Mouse (Mus musculus) left cerebral cortex, adult 8-10 months (tissue): ENCODE measurements around the gene Asb13. TPM values are rescaled to one million over a fixed set of nuclear protein-coding genes. Genes with fewer than 3 reads are reported as not detected.
A peak's percentile ranks its signal among the peaks of the same experiment; 100 is the strongest.

Source experiments
- DNase-seq, 2 experiments: peaks; one replicate each; pipeline ENCODE4 v3.0.0; 2022; ENCODE audit warnings: low spot score in 2 of 2
- total RNA-seq, 4 experiments: library from RNA; stranded (reverse); gene quantifications; 2 replicates each; pipeline ENCODE4 v1.2.4; 2022

Asb13 gene
- 10 to 100 TPM; 41.9 to 50.4 (median 47.5) TPM for total RNA-seq

DNA sequence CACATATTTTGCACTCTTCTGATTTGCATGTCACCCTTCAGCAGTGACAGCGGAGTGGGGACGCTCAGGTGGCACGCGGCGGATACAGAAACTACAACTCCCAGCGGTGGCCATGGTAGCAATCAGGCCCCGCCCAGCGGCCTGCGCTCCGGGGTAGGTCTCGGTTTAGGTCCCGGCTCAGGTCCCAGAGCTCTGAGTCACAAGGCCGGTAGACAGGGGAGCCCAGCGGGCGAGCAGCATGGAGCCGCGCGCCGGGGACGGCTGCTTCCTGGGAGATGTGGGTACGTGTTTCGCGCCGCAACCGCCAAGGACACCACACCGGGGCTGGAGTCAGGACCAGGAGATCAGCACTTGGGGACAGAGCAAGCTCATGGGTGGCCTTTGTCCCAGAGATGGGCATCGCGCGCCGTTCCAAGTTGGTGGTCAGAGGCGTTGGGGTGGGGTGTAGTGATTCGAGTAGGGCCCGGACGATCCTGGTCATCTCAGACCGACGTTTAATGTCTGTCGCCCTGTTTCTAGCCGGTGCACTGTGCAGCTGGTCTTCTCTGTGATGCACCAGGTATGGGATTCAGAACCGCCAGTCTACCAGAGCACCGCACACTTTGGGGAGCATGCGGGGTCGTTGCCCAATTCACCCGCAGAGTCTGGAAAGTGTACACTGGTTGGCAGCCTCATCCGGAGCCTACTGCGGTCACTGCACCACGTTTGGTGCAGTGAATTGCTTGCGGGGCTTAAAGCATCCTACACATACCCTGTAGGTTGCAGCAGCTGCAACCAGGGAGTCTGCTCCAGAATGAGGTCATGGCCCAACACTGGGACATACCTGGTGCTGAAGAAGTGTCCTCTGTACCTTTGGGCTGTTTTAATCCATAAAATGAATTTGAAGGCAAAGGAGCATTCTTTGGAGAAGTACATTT is at the start of gene Asb13:
Asb13 (plus strand) TSS at position 138 of the 917 bp plus-strand sequence.
- DNase-seq = peak; percentile 67 to 85

DNA sequence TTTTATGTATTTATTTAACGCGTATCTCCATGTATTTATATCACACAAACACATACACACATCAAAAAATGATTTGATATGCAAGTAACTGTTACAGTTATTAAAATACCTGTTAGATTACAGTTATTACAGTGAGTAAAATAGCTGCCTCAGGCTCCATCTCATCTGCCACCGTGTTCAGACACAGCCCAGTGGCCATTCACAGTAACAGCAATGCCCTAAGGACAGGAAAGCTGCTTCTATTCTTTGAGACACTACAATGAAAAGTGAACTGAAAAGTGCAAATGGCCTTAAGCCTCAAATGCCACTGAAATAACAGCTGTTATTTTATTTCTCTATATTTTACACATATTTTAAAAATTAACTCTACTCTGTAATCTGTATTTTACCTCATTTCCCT is 43.0 kb upstream of the Asb13 start:
- no peak for DNase-seq

DNA sequence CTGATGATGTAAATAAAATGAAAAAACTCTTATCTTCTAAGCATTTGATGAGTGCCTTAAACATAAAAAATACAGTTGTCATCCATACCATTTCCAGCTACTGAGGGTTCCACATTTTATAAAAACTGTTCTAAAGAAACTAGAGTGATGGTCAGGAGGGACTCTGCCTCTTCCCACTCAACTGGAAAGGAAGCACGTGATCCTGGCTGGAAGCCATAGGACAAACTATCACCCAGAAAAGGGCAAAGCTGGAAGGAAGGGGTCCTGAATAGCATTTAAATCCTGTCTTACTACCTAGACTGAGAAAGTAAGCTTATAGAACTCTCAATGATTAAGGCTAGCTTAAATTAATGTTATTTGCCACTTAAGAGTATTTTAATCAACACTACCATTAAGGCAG is 39.5 kb upstream of the Asb13 start:
- no peak for DNase-seq

DNA sequence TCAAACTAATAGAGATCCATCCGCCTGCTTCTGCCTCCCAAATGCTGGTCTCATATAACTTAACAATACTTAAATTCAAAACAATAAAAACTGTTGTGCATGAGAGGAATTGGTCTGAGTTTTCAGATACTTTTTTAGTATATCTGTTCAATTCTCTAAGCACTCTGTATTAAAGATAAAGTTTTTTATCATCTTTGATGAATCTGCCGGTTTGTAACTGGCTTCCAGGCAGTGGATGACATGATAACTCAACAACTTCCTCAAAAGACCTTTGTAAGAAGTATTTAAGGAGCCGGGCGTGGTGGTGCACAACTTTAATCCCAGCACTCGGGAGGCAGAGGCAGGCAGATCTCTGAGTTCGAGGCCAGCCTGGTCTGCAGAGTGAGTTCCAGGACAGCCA is 37.6 kb upstream of the Asb13 start:
- no peak for DNase-seq

DNA sequence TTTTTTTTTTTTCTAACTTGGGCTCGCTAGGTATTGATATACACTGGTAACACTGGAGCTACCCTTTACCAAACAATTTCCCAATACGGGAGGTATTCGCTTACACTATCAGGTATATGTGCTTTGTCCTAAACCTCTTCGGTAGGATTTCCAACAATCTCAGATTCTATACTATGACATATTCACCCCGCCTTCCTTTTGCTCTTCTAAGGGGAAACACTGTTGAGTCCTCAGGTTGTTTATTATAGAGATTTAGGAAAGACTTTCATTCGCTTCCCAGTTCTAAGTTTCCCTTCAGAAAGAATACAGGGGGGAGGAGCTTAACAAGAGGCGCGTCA is 24.1 kb upstream of the Asb13 start:
- no peak for DNase-seq

DNA sequence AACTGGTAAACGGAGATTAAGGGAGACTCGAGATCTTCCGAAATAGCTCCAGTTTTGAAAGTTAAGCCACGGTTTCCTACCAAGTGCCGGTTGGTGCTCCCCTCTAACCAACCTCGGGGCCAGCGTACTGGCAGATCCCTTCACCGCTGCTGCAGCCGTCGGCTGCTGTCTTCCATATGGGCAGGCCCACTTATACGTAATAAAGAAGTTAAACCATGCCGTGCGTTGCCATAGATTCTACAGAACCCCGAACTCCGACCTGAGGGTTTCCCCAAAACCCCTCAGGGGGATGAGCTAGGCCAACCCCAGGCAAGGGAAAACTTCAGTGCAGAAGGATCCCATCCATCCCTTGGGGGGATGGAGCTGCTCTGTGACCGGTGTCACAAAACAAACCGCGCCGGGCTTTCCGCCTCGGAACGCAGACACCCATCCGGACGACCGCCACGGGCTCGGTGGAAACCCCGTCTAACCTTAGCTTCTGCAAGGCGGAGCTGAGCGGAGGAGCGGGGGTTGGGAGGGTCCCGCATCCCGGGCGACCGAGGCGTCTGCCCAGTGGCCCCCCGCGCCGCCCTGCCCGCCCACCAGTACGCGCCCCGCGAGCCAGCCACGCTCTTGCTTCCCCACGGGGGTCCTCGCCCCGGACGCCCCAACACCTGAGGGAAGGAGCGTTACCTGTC is 23.6 kb upstream of the Asb13 start:
- no peak for DNase-seq

DNA sequence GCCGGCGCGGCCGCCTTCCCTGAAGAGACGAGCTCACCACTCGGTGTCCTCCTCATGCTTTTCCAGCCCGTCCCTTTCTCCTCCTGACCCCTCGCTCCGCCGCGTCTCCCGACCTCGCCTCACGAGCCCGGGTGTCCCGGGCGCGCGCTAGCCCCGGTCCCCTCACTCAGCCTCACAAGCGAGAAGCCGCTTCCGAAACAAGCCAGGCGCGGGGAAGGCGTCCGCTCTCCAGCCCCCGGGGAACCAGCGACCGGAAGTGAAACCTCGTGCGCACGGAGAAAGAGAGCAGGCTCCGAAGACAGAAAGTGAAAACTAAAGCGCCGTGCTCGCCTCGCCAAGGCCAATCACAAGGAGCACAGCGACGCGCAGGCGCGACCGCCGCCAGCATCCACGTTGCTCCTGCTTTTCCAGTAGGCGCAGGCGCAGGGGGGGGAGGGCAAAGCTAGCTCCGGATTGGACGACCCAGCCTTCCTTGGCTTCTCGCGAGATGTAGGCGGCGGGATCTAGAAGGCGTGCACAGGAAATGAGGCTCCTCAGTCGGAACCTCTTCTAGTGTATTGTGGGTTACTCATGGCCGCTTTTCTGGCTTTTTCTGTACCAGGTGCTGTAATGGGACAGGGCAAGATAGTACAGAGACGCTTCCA is 22.9 kb upstream of the Asb13 start, which contains the start of gene Fam208b:
Fam208b (minus strand) TSS at position 314 of the 644 bp plus-strand sequence.
- DNase-seq = peak; percentile 89 to 99

DNA sequence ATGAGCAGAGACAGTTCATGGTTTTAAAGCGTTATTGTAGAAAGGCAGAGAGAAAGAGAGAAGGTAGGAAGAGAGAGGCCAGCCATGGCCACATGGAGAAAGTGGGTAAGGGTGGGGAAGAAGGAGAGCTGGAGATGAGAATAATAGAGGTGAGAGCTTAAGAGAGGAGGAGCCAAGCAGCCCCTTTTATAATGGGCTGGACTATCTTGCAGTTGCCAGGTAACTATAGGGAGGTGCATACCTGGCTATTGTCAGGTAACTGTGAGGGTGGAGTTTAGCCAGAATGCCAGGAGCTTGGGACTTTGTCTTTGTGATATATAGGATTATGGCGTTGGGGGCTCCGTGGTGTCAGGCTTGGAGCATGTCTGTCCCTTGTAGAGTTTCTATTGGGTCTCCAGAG is 6.7 kb upstream of the Asb13 start:
- DNase-seq = no peak

DNA sequence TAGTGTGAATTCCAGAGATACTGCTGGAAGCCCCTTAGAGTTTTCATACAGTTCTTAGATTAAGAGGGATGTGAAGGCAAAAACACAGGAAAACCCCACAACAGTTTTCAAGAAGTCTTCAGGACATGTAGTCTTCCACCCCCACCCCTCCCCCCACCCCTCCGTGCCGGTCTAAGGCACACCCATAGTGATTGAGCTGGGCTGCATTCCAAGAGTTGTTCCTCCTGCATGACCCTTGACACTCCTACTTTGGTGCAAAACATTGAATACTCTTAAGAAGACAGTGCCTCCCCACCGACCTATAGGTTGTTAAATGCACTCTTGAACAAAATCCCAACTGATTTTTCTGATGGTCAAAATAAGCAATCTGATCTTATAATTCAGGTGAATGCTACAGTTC is 5.7 kb upstream of the Asb13 start:
- no peak for DNase-seq

DNA sequence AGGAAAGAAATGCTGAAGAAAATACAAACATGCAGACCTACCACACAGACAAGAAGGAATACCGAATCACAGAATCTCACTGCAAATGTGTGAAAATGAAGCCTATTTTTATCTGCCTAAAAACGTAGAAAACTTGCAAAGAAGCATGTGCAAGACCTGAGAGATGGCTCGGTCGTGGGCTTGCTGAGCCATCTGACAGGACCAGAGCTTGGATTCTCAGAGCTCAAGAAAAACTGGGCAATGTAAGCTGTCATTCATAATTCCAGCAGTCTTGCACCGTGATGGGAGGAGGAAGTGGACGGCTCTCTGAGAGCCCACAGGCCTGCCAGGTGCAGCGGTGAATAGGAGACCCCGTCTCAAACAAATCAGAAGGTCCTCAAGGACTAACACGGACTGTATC is 1.3 kb upstream of the Asb13 start:
- DNase-seq = no peak

DNA sequence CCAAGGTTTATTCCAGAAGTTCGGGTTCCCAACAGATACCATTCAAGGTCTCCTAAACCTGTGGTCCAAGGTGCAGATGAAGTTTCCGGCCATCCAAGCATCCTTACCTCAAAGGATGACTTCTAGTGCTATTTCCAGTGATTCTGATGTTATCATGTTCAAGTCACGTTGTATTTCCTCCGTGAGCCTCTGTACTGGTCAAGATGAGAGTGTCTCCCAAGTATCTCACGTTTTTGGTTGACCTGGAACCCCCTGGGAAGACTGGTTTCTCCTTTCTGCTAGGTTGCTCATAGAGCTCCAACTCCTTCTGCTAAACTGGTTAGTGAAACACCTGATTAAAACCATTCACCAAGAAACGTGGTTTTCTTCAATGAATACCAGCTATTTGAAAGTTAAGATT is 701 bp upstream of the Asb13 start:
- no peak for DNase-seq

DNA sequence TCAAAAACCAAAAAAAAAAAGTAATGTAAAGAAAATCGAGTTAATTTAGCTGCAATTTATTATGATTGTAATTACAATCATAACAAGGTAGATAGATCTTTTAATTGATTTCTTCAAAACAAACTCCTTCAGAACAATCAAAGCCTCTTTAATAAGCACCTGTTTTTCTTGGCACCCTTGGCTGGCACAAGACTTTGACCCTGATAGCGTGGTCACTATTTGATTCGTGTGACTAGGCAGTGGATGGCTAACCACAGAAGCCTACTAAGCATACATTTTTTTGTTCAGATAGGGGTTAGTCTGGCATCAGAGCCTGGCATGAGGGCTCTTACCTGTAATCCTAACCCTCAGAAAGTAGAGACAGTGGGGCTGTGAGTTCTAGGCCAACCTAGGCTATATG is 1.2 kb downstream of the Asb13 start:
- no peak for DNase-seq

DNA sequence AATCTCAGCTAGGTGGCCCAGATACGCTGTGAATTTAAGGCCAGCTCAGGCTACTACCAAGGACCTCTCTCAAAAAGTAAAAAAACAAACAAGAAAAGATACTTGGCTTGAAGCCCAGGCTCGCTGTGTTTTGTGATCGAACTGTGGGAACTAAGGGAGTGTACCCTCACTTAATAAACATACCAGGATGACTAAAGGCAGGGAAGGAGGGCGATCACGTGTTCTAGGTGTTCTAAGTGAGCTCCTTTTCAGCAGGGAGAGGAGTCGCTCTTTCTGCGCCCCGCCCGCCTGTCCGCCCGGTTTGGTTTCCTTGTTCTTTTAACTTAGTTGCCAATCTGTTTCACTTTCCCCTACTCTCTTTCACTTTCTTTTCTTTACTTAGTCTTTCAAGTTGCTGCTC is 3.0 kb downstream of the Asb13 start:
- no peak for DNase-seq

DNA sequence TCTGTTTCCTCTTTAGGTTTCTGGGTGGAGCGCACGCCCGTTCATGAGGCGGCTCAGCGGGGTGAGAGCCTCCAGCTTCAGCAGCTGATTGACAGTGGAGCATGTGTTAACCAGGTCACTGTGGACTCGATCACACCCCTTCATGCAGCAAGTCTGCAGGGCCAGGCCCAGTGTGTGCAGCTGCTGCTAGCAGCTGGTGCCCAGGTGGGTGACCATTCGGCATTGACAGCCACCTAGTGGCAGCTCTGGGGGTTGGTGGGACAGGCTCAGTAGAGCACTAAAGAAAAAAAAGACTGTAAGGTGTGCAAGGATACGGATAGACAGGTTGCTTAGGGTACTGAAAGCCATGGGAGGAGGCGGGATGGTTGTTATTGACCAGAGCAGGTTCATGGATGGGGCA is 8.2 kb downstream of the Asb13 start:
- DNase-seq = no peak

DNA sequence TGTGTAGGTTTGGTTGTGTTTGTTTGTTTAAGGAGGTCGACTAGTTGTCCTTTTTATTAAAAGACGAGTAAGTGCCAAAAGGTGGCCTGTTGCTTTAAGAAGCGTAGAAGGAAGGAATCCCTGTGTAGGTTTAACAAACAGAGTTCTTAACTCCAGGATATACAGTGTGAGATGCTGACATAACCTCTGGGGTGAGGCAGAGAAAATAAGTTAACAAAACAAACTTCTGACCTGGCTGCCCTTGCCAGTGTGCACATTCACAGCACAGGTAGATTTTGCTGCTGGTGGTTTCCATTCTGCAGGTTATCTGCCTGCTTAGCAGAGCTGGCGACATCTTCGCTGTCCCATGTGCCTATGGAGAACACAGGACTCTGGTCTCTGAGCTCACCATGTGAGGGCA is 8.7 kb downstream of the Asb13 start:
- DNase-seq = no peak

DNA sequence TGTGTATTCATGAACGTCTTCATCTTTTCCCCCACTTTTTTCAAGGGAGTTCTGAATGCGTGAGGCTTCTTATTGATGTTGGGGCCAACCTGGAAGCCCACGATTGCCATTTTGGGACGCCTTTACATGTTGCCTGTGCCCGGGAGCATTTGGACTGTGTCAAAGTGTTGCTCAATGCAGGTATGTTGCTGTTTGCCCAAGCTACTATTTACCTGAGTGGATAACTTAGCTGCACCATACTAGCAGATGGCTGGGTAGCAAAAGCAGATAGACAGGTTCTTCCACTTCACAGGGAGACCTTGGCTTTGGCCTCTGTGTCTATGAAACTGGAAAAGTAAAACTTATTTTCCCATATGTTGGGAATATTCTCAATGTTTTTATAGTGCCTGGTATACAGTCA is 11.0 kb downstream of the Asb13 start:
- DNase-seq = no peak

DNA sequence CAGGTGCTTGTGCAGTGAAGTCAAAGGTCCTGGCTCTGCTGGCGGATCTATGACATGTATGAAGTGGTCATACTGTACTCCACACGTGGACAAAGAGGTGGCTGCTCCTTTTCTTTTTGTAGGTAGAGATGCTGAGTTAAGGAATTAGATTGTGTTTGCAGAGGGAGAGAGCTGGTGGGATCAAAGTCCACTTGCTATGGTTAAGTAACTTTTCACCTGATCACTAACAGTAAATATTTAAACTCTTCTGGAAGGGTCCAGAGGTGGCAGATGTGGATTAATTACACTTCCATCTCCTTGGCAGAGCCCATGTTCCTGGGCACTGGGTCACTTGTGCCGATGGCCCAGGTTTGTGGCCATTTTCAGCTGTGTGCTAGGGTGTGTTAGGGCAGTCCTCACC is 12.1 kb downstream of the Asb13 start:
- no peak for DNase-seq

DNA sequence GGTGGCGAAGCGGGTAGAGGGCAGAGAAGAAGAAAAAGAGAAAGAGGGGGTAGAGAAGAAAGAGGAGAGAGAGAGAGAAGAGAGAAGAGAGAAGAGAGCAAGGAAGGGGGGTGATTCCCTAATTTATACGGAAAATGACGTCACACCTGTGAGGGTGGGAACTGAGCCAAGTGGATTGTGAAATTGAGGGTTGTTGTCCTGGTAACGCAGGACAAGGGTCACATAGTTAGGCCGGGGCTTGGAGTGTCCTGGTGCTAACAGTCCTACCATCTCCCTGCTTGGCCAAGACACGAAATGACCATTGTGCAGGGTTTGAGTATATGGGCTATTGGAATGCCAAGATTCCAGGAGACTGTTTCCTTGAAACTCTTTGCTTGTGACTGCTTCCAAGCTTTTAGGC is 12.7 kb downstream of the Asb13 start:
- DNase-seq = no peak

DNA sequence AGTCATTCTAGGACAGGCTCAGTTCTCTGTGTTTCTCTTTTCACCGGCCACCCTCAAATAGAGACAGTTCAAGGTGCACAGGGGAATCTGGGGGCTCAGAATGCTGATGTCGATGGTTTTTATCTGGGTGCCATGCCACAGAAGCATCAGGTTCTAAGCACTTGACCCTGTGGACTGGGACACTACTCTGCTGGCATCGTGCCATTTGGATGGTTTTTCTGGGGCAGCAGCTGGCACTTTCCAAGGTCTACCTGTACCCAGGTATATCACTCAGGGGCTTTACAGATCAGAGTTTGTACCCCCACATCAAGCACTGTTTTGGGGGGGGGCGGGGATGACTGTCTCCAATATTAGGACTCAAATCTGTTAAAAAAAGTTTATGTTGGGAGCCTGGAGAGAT is 16.7 kb downstream of the Asb13 start:
- DNase-seq = no peak

DNA sequence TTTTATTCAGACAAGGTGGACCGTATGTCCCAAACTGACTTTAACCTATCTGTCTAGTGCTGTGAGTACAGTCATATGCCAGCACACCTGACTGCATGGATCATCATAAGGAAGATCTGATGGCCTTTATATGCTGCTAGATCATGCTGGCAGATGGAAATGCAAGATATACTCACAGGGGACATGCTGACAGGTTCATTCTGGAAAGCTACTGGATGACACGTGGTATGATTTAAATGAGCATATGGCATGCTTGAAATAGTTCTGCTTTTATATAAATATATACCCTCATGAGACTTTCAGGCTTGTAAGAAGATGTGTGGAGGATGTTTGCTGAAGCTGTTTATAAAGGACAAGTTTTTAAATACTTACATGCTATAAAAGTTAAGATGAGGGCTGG is 20.6 kb downstream of the Asb13 start:
- DNase-seq = peak in 1 of 2 experiments; percentile 68

DNA sequence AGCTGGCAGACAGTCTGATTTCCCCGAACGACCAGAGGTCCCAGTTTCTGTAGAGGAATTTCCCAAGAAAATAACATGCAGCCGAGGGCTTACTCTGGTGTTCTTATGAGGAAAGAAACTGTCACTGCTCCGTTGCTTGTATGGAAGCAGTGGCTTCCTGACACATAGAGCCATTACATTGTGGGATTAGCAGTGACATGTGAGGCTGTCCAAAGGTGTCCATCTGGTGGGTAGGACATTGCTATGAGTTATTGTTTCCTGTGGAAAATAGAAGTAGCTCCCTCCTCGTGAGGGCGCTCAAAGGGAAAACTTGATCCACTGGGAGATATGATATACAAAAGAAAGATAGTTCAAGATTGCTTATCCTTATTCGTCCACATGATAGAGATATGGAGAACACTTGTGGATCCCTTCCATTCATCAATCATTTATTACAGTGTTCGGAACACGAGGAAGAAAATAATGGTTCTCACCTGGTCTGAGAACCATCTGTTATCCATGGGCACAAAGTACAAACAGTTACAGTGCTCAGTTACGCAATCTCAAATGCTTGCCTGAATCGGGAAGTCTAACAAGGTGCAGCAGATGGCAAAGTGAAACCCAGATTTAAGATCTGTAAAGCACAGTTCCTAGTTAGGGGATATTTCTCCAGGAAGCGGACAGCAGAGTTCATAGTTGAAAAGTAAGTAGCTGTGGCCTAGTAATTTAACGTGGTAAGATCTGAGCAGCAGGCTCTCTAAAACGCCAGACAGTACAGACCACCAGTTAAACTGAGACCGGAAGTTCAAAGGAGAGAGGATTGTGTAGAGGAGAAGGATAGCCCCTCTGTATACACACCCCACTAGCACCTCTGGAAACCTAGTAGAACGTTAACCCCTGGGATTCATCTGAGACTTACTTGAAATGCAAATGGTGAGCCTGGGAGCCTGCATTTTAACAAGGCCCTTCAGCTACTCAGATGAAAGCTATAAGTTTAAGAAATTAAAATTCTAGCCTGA is 25.6 kb downstream of the Asb13 start:
- no peak for DNase-seq
